Mouse (Mus musculus) E14TG2a.4 (cell line): ENCODE results near the gene Flnb.

Experiments used
- CTCF ChIP-seq: conservative IDR thresholded peaks from 2 replicates; pipeline ENCODE4 v1.5.1; 2014; ENCODE audit warnings: low read length
- POU5F1 ChIP-seq: IDR thresholded peaks from 2 replicates; pipeline ENCODE4 v1.6.1; 2014; ENCODE audit warnings: low read length, borderline replicate concordance

DNA sequence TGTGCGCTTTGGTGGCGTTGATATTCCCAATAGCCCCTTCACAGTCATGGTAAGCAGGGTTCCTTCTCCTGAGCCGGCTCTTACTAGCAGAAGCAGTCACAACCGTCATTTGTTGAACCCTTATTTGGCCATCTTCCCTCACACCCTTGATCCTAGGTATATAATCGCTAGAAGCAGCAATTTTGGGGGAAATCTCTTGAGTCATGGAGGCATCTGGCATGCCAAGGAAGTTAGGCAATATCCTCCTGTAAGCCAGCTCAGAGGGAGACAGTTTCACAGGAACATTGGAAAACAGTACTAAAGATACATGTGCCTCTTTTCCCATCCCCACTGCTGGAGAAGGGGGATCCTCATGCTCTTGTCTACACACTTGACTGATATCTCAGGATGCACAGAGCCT, 101.6 kb downstream of the Flnb start:
- TF ChIP-seq CTCF (no peak), POU5F1 (no peak)
